Mouse (Mus musculus) G1E (cell line): ENCODE data around the gene Dnajc7.

Source experiments
- CTCF ChIP-seq: IDR thresholded peaks from 2 replicates; pipeline ENCODE4 v1.5.1; 2012; ENCODE audit warnings: low read depth, low read length, inconsistent platforms, mixed read lengths
- POLR2AphosphoS5 ChIP-seq: IDR thresholded peaks from 2 replicates; pipeline ENCODE4 v1.6.1; 2012; ENCODE audit warnings: low read depth, low read length, inconsistent platforms; ENCODE audit not compliant: insufficient replicate concordance

GRCm38 (mm10) chr11:100651205-100651604 lies 31.2 kb upstream of the Dnajc7 start:
- TF ChIP-seq CTCF (no peak), POLR2AphosphoS5 (no peak)
